ENCODE assay signal across 23 mouse cellular contexts in genomic region chr2:110038341-110038740, GRCm38 (mm10). TPM values are rescaled to one million over a fixed set of nuclear protein-coding genes. Genes with fewer than 3 reads are reported as not detected.
DNase-seq lines count a peak whose midpoint lies in the region; ATAC-seq lines count a peak whose summit lies in the region.
"Had no signal": no experiment of that assay in that cellular context is flagged by ENCODE, and none has a peak within 500 bp of the region (broad histone marks: within the 10 kb centered on the region; RNA-seq: fewer than 3 reads in every experiment).

No protein-coding gene starts in this region.

- H3K9me3 ChIP-seq in kidney, embryonic 15.5 days (replicated peaks), result no peaks in the 10 kb centered on the region
- H3K9me3 ChIP-seq: forebrain, embryonic 15.5 days; G1E; hindbrain, embryonic 15.5 days; intestine, embryonic 15.5 days; megakaryocyte, embryonic 14.5 days had no signal

- H3K27ac ChIP-seq in kidney, embryonic 15.5 days, result 0 out of 2 replicates have a peak overlapping the region, but pooled peaks have one; percentile 41
- H3K27ac ChIP-seq: forebrain, embryonic 15.5 days; hindbrain, embryonic 15.5 days; intestine, embryonic 15.5 days had no signal

- H3K4me1 ChIP-seq in kidney, embryonic 15.5 days, result peaks cover 29% of the 10 kb centered on the region
- H3K4me1 ChIP-seq: forebrain, embryonic 15.5 days had no signal

- DNase-seq in frontal cortex, adult 2 months (ENCODE audit: extremely low spot score in 1 of 2, low spot score in 1 of 2), result peak; percentile 39 to 67
- no peak for DNase-seq in frontal cortex, postnatal 25 days (ENCODE audit: low spot score in 2 of 2)
- no peak for DNase-seq in kidney, postnatal 10 days
- peak; percentile 32 to 47 for DNase-seq in left cerebral cortex, postnatal 14 days (ENCODE audit: low spot score in 2 of 2)
- no peak for DNase-seq in left cerebral cortex, adult 11 months (ENCODE audit: low spot score)
- peak; percentile 23 for DNase-seq in right cerebral cortex, postnatal 25 days
- no peak for DNase-seq in MN1 (ENCODE audit: low spot score)
- DNase-seq: cerebellum, adult 2 months; gastrocnemius, postnatal 25 days; heart, postnatal 36 days; kidney, adult 9 months; kidney, postnatal 4 days; lung, adult 2 months; midbrain, embryonic 14.5 days; thymus, postnatal 14 days had no signal

- 46% methylated on average over 5 of the region's 5 CpGs for WGBS in kidney, embryonic 15.5 days

- peaks cover 21% of the 10 kb centered on the region for H3K36me3 ChIP-seq in kidney, embryonic 15.5 days
- H3K36me3 ChIP-seq: intestine, embryonic 15.5 days had no signal

- H3K27me3 ChIP-seq in kidney, embryonic 15.5 days, result no peaks in the 10 kb centered on the region
- H3K27me3 ChIP-seq: forebrain, embryonic 15.5 days; hindbrain, embryonic 15.5 days; intestine, embryonic 15.5 days; megakaryocyte, embryonic 14.5 days had no signal

- no peak overlapping the region for H3K9ac ChIP-seq in kidney, embryonic 15.5 days
- H3K9ac ChIP-seq: forebrain, embryonic 15.5 days; hindbrain, embryonic 15.5 days; intestine, embryonic 15.5 days had no signal

- no peak overlapping the region for H3K4me2 ChIP-seq in kidney, embryonic 15.5 days
- H3K4me2 ChIP-seq: forebrain, embryonic 15.5 days; hindbrain, embryonic 15.5 days; intestine, embryonic 15.5 days; liver, embryonic 11.5 days had no signal

- H3K4me3 ChIP-seq in kidney, embryonic 15.5 days (replicated peaks), result no peak overlapping the region
- H3K4me3 ChIP-seq: forebrain, embryonic 15.5 days; hindbrain, embryonic 15.5 days; intestine, embryonic 15.5 days; megakaryocyte, embryonic 14.5 days; myocyte had no signal

- ATAC-seq in kidney, embryonic 15.5 days (replicated peaks; ENCODE audit: low FRiP score), result no peak
- ATAC-seq: forebrain, embryonic 15.5 days; intestine, embryonic 15.5 days had no signal

- intact Hi-C loops in left cerebral cortex, postnatal 14 days (cut with DNase I), result no loop called here

RNA-seq across cellular contexts. Expression of gene Ccdc34, which starts 20.7 kb away (rescaled TPM):
- polyA plus RNA-seq in frontal cortex, adult 2 months (2012; rRNA removed), result 12.1 and 12.6 TPM in 2 replicates
- polyA plus RNA-seq in kidney, embryonic 15.5 days (2015; fragmentation: Nextera tagmentation; extraction: Ambion mirVana), result 47.1 and 49.5 TPM in 2 replicates
- 10 to 100 TPM; 14.9 to 18.5 TPM for total RNA-seq in left cerebral cortex, postnatal 14 days (2021)

Comparison
In these comparisons a context has a peak if more than half of its experiments do, and no peak if none do; other contexts are left out.
1. DNase-seq: peak in frontal cortex, adult 2 months (2 of 2), left cerebral cortex, postnatal 14 days (2 of 2) and right cerebral cortex, postnatal 25 days (single experiment); none in frontal cortex, postnatal 25 days (0 of 2), kidney, postnatal 10 days (single experiment), left cerebral cortex, adult 11 months (single experiment) and MN1 (single experiment).